Mouse (Mus musculus): Measurements from ENCODE around the gene Tcf3. TPM values are rescaled to one million over a fixed set of nuclear protein-coding genes. Genes with fewer than 3 reads are reported as not detected.

Tcf3 gene
- total RNA-seq, 2 experiments from 2014 or later: 58.1 to 77.1 TPM

GRCm38 (mm10) chr10:80386735-80387471 lies 46.5 kb downstream of the Tcf3 start:
- no peak for DNase-seq

GRCm38 (mm10) chr10:80385811-80386734 lies 47.4 kb downstream of the Tcf3 start:
- peak; percentile 67 for DNase-seq

- peak; percentile 63 for DNase-seq
These were observed 48.1 kb downstream of the Tcf3 start for GRCm38 (mm10) chr10:80385310-80385709.

- DNase-seq: no peak
These were observed 48.7 kb downstream of the Tcf3 start for GRCm38 (mm10) chr10:80384709-80385108.

GRCm38 (mm10) chr10:80384115-80384639 lies 49.3 kb downstream of the Tcf3 start:
- no peak for DNase-seq

- peak; percentile 39 for DNase-seq
These were observed 50.0 kb downstream of the Tcf3 start for GRCm38 (mm10) chr10:80383431-80383830.

GRCm38 (mm10) chr10:80382641-80383365 lies 50.6 kb downstream of the Tcf3 start:
- DNase-seq: peak; percentile 47

GRCm38 (mm10) chr10:80377716-80378115 lies 55.7 kb downstream of the Tcf3 start:
- DNase-seq: peak; percentile 58

GRCm38 (mm10) chr10:80376160-80376559 lies 57.3 kb downstream of the Tcf3 start:
- DNase-seq: peak; percentile 94

- DNase-seq: peak; percentile 87
These were observed 59.4 kb downstream of the Tcf3 start for GRCm38 (mm10) chr10:80374063-80374462.

- DNase-seq: no peak
These were observed 60.7 kb downstream of the Tcf3 start for GRCm38 (mm10) chr10:80372706-80373105.

GRCm38 (mm10) chr10:80371983-80372382 lies 61.5 kb downstream of the Tcf3 start:
- no peak for DNase-seq

- DNase-seq: peak; percentile 58
These were observed 62.0 kb downstream of the Tcf3 start for GRCm38 (mm10) chr10:80371411-80371966.

- no peak for DNase-seq
These were observed 63.3 kb downstream of the Tcf3 start for GRCm38 (mm10) chr10:80369995-80370747.

- DNase-seq: no peak
These were observed 65.1 kb downstream of the Tcf3 start for GRCm38 (mm10) chr10:80368392-80368791.

- DNase-seq: no peak
These were observed 65.5 kb downstream of the Tcf3 start for GRCm38 (mm10) chr10:80367954-80368353.

GRCm38 (mm10) chr10:80365736-80366135 lies 67.7 kb downstream of the Tcf3 start:
- DNase-seq: no peak

- DNase-seq: no peak
These were observed 69.7 kb downstream of the Tcf3 start for GRCm38 (mm10) chr10:80363734-80364133.

Data from adrenal gland, postnatal 10 days (tissue).